Mouse (Mus musculus): ENCODE measurements around the gene Xab2.

- TF ChIP-seq POLR2A (IDR thresholded peaks at IDR 0.05; ENCODE audit: extremely low read depth, insufficient read depth, low read length) (no peak), CTCF (IDR thresholded peaks at IDR 0.05; ENCODE audit: extremely low read depth, insufficient read depth, low read length) (no peak)
Measured at GRCm38 (mm10) chr8:3598054-3598453, 23.1 kb downstream of the Xab2 start.
